Mouse (Mus musculus): ENCODE data around the gene Col24a1. TPM values are rescaled to one million over a fixed set of nuclear protein-coding genes. Genes with fewer than 3 reads are reported as not detected.

Gene Col24a1
- polyA plus RNA-seq, 1 experiment: 9.0 TPM

- H3K27ac ChIP-seq (ENCODE audit: insufficient read depth, low read length): no peak overlapping the region
- no peak overlapping the region for H3K4me3 ChIP-seq (ENCODE audit: insufficient read depth, low read length)
- no peaks in the 10 kb centered on the region for H3K4me1 ChIP-seq (ENCODE audit: control insufficient read depth, insufficient read depth, low read length)
- no peak for TF ChIP-seq POLR2A (IDR thresholded peaks at IDR 0.05; ENCODE audit: extremely low read depth, insufficient read depth, low read length)
- no peak for TF ChIP-seq CTCF (IDR thresholded peaks at IDR 0.05; ENCODE audit: extremely low read depth, insufficient read depth, low read length)
Observed at GRCm38 (mm10) chr3:145477074-145477473, 184.8 kb downstream of the Col24a1 start.

DNA sequence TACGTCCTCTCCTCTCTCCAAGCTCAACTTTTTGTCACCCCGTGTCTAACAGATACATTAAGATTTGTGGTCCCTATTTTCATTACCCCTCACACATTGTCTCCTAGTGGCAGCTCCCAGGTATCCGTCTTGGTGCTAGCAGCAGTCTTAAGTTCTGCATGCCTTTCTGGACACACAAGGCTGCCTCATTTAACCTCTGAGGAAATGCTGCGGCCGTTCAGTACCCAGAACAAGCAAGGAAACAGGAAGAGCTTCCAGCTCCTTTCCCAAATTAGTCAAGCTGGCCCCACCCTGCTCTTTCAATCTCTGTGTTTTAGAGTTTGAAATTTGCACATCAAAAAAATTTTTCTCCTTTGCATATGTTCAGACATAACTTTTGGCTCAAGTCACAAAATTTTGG is 186.2 kb downstream of the Col24a1 start:
- Histone ChIP-seq H3K4me3 (ENCODE audit: insufficient read depth, low read length) (no peak overlapping the region), H3K27ac (ENCODE audit: insufficient read depth, low read length) (no peak overlapping the region), H3K4me1 (ENCODE audit: control insufficient read depth, insufficient read depth, low read length) (no peaks in the 10 kb centered on the region)
- TF ChIP-seq POLR2A (IDR thresholded peaks at IDR 0.05; ENCODE audit: extremely low read depth, insufficient read depth, low read length) (no peak), CTCF (IDR thresholded peaks at IDR 0.05; ENCODE audit: extremely low read depth, insufficient read depth, low read length) (no peak)

DNA sequence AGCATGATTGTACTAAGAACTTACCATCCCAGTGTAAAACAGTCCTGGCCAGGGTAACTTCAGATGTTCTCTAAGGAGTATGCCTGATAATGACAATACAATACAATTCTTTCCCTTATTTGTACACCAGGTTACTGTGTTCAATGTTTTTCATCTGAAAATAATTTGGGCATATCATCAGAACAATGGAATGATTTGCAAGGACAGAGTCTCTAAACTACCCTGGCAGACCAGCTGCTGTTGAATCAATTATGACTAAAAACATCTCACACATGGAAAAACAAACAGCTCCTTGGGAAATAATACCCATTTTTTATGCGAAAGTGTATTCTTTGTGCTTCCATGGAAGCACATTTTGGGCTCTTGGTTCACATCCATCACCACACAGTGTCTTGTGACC is 198.0 kb downstream of the Col24a1 start:
- TF ChIP-seq CTCF (IDR thresholded peaks at IDR 0.05; ENCODE audit: extremely low read depth, insufficient read depth, low read length) (no peak), POLR2A (IDR thresholded peaks at IDR 0.05; ENCODE audit: extremely low read depth, insufficient read depth, low read length) (no peak)
- Histone ChIP-seq H3K4me3 (ENCODE audit: insufficient read depth, low read length) (no peak overlapping the region), H3K4me1 (ENCODE audit: control insufficient read depth, insufficient read depth, low read length) (no peaks in the 10 kb centered on the region), H3K27ac (ENCODE audit: insufficient read depth, low read length) (no peak overlapping the region)

DNA sequence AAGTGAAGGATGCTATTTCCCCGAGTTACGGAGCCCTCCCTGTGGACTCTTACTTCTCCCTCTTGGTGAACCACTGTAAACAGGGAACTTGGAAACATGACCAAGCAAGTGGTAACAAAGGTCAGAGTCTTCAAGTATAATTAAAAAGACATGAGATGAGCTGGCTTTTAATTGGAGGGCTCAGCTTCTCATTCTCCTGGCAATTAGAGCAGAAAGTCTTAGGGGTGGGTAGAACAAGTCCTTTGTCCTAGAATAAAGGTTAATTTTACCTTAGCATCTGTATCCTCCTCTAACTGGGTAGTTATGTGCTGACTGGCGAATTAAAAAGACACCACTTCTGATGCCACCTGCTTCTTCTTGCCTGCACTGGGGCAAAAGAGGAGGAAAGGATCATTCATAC is 199.1 kb downstream of the Col24a1 start:
- TF ChIP-seq POLR2A (IDR thresholded peaks at IDR 0.05; ENCODE audit: extremely low read depth, insufficient read depth, low read length) (no peak), CTCF (IDR thresholded peaks at IDR 0.05; ENCODE audit: extremely low read depth, insufficient read depth, low read length) (no peak)
- Histone ChIP-seq H3K27ac (ENCODE audit: insufficient read depth, low read length) (no peak overlapping the region), H3K4me3 (ENCODE audit: insufficient read depth, low read length) (no peak overlapping the region), H3K4me1 (ENCODE audit: control insufficient read depth, insufficient read depth, low read length) (no peaks in the 10 kb centered on the region)

DNA sequence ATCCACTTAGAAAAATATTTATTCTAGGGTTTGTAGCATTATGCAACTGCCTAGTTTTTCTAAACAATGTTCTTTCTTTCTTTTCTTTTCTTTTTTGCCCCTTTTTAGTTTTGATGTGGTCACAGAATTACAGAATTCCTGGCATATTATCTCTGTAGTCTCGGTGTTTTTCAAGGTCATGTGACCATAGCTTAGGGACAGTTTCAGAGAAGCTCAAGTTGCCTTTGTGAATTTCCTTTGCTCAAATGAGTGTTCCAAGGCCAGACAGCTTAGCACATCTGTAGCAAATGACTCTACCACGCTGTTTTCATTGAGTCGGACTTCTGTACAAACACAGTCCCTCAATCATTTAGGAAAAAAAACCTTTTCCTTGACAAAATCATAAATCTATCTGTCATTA is 205.9 kb downstream of the Col24a1 start:
- H3K4me3 ChIP-seq (ENCODE audit: insufficient read depth, low read length): no peak overlapping the region

DNA sequence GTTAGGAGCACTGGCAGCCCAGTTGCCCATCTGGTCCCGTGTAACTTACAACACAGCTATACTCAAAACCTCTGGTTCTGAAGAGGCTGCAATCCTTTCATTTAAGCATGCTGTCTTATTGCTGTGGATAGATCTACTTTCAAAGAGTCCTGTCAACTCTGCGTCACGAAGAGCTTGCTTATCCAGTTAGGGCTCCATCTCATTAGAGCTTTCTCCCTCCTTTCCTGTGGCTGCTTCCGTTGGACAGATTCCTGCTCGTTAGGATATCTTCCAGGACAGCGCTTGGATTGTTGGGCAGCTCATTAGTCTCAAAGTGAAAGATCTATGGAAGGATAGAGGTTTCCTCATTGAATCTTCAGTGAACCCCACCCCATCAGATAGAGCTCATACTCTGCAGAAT is 206.6 kb downstream of the Col24a1 start:
- no peak for TF ChIP-seq CTCF (IDR thresholded peaks at IDR 0.05; ENCODE audit: extremely low read depth, insufficient read depth, low read length)
- no peak for TF ChIP-seq POLR2A (IDR thresholded peaks at IDR 0.05; ENCODE audit: extremely low read depth, insufficient read depth, low read length)
- Histone ChIP-seq H3K4me3 (ENCODE audit: insufficient read depth, low read length) (no peak overlapping the region), H3K4me1 (ENCODE audit: control insufficient read depth, insufficient read depth, low read length) (no peaks in the 10 kb centered on the region), H3K27ac (ENCODE audit: insufficient read depth, low read length) (no peak overlapping the region)

More for the DNA sequence above, 205.9 kb downstream of the Col24a1 start:
- H3K4me1 ChIP-seq (ENCODE audit: control insufficient read depth, insufficient read depth, low read length): no peaks in the 10 kb centered on the region
- TF ChIP-seq CTCF (IDR thresholded peaks at IDR 0.05; ENCODE audit: extremely low read depth, insufficient read depth, low read length) (no peak), POLR2A (IDR thresholded peaks at IDR 0.05; ENCODE audit: extremely low read depth, insufficient read depth, low read length) (no peak)
- H3K27ac ChIP-seq (ENCODE audit: insufficient read depth, low read length): no peak overlapping the region

DNA sequence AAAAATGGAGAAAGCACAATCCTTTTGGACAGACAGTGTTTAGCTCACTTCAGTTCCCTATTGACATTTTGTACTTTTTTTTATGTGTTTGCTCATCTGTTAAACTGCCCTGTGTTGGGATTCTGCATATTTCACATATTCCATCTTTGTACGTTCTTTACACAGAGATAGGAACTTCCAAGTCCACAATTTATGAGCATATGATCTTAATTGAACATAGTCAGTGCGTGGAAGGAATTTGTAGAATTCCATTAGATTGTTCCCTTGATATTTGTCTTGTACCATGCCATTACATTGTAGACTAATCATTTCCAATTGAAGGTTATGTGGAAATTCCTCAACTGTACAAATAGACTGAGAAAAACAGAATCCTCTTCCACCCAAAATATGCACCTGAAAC is 212.6 kb downstream of the Col24a1 start:
- no peak for TF ChIP-seq POLR2A (IDR thresholded peaks at IDR 0.05; ENCODE audit: extremely low read depth, insufficient read depth, low read length)
- TF ChIP-seq CTCF (IDR thresholded peaks at IDR 0.05; ENCODE audit: extremely low read depth, insufficient read depth, low read length): no peak

GRCm38 (mm10) chr3:145508550-145508949 is 216.3 kb downstream of the Col24a1 start:
- H3K4me3 ChIP-seq (ENCODE audit: insufficient read depth, low read length): no peak overlapping the region
- TF ChIP-seq POLR2A (IDR thresholded peaks at IDR 0.05; ENCODE audit: extremely low read depth, insufficient read depth, low read length) (no peak), CTCF (IDR thresholded peaks at IDR 0.05; ENCODE audit: extremely low read depth, insufficient read depth, low read length) (no peak)
- no peaks in the 10 kb centered on the region for H3K4me1 ChIP-seq (ENCODE audit: control insufficient read depth, insufficient read depth, low read length)
- H3K27ac ChIP-seq (ENCODE audit: insufficient read depth, low read length): no peak overlapping the region

More for the DNA sequence above, 212.6 kb downstream of the Col24a1 start:
- Histone ChIP-seq H3K4me1 (ENCODE audit: control insufficient read depth, insufficient read depth, low read length) (no peaks in the 10 kb centered on the region), H3K4me3 (ENCODE audit: insufficient read depth, low read length) (no peak overlapping the region), H3K27ac (ENCODE audit: insufficient read depth, low read length) (no peak overlapping the region)

- no peaks in the 10 kb centered on the region; the same call in 1 of the 2 replicates for H3K4me1 ChIP-seq (ENCODE audit: control insufficient read depth, insufficient read depth, low read length)
Observed at GRCm38 (mm10) chr3:145514197-145514596, 221.9 kb downstream of the Col24a1 start.

DNA sequence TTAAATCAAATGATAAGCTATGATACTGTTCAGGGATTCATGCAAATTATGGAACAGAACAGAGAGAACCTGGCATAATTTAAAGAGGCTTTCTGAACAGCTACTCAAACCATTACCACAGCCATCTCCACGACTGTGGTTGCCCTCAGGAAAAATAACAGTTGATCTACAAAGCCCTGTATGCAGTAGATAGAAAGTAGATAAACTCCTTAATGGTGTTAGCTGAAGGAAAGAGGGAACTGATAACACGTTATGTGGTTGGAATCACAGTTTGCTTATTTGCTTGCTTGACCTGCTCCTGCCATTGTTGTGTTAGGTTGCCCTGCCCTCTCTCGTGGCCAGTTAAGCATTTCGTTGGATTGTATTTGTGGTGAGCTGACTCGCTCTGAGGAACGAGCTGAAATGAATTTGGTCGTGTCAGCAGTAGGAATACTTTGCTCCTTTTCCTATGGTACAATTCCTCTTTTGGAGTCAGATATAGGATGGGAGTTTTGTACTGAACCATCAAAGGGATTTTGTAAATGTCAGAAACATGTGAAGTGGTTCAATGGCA is 229.3 kb downstream of the Col24a1 start:
- Histone ChIP-seq H3K4me3 (ENCODE audit: insufficient read depth, low read length) (no peak overlapping the region), H3K4me1 (ENCODE audit: control insufficient read depth, insufficient read depth, low read length) (no peaks in the 10 kb centered on the region), H3K27ac (ENCODE audit: insufficient read depth, low read length) (no peak overlapping the region)
- TF ChIP-seq CTCF (IDR thresholded peaks at IDR 0.05; ENCODE audit: extremely low read depth, insufficient read depth, low read length): no peak
- no peak for TF ChIP-seq POLR2A (IDR thresholded peaks at IDR 0.05; ENCODE audit: extremely low read depth, insufficient read depth, low read length)

More at GRCm38 (mm10) chr3:145514197-145514596, 221.9 kb downstream of the Col24a1 start:
- Histone ChIP-seq H3K27ac (ENCODE audit: insufficient read depth, low read length) (no peak overlapping the region), H3K4me3 (ENCODE audit: insufficient read depth, low read length) (no peak overlapping the region)
- no peak for TF ChIP-seq POLR2A (IDR thresholded peaks at IDR 0.05; ENCODE audit: extremely low read depth, insufficient read depth, low read length)
- no peak for TF ChIP-seq CTCF (IDR thresholded peaks at IDR 0.05; ENCODE audit: extremely low read depth, insufficient read depth, low read length)
